Mouse (Mus musculus): ENCODE measurements around the gene Plch2.

- TF ChIP-seq KAT2A (conservative IDR thresholded peaks at IDR 0.05; ENCODE audit: low read depth, low read length) = no peak
- no peak for TF ChIP-seq ELF1 (IDR thresholded peaks at IDR 0.05; ENCODE audit: low read depth, low read length)
- no peak for TF ChIP-seq CHD2 (IDR thresholded peaks at IDR 0.05; ENCODE audit: low read length)
- no peak for TF ChIP-seq MAX (IDR thresholded peaks at IDR 0.05; ENCODE audit: low read length)
- TF ChIP-seq USF2 (IDR thresholded peaks at IDR 0.05; ENCODE audit: borderline replicate concordance in 1 of 2, insufficient read depth in 1 of 2, low read depth in 1 of 2, low read length in 2 of 2) = no peak
- TF ChIP-seq POLR2A (IDR thresholded peaks at IDR 0.05; ENCODE audit: control insufficient read depth in 1 of 2, insufficient read depth in 1 of 2, low read depth in 1 of 2, low read length in 2 of 2, poor library complexity in 1 of 2) = no peak
- TF ChIP-seq CTCF (IDR thresholded peaks at IDR 0.05 in 2 of 3, conservative IDR thresholded peaks at IDR 0.05 in 1 of 3; ENCODE audit: control insufficient read depth in 1 of 3, insufficient read depth in 1 of 3, low read depth in 2 of 3, low read length in 3 of 3, poor library complexity in 1 of 3, severe bottlenecking in 1 of 3) = no peak
- no peak for TF ChIP-seq ZC3H11A (IDR thresholded peaks at IDR 0.05; ENCODE audit: low read depth, low read length)
- no peak for TF ChIP-seq JUND (IDR thresholded peaks at IDR 0.05; ENCODE audit: low read depth, low read length)
- TF ChIP-seq POLR2AphosphoS2 (IDR thresholded peaks at IDR 0.05; ENCODE audit: low read length) = no peak
- TF ChIP-seq RAD21 (IDR thresholded peaks at IDR 0.05; ENCODE audit: low read depth, low read length) = no peak
- no peak for TF ChIP-seq TBP (IDR thresholded peaks at IDR 0.05; ENCODE audit: low read depth, low read length)
- TF ChIP-seq TCF12 (IDR thresholded peaks at IDR 0.05; ENCODE audit: low read depth, low read length) = no peak
Observed at GRCm38 (mm10) chr4:154941831-154942230, 114.8 kb downstream of the Plch2 start.
